Mouse (Mus musculus): ENCODE measurements at regions not wholly inside any gene's neighbourhood (a gene's known extent, or its start where the extent isn't known, plus 50 kb on each side); places are given as distances from the start of the nearest gene placed in this dataset.
A peak's percentile ranks its signal among the peaks of the same experiment; 100 is the strongest.

DNA sequence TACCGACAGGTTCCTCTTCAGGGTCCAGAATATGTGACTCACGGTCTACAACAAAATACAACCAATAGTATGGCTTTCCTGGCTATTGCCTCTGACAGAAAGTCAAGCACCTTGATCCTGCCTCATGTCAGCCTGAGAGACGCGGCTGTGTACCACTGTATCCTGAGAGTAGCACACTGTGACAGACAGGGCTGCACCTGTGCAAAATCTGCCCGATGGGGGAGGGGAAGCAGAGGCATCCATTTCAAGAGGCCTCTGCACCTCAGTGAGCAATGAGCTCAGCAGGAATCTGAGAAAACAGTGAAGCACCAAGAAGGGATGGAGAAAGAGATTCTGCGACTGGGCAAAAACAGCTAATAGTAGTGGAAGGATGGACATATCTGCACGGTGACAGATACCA is 377.3 kb downstream of the Dad1 start:
- Histone ChIP-seq H3K4me3 (replicated peaks) (no peak overlapping the region), H3K36me3 (no peaks in the 10 kb centered on the region), H3K27ac (no peak overlapping the region), H3K9me3 (no peaks in the 10 kb centered on the region), H3K4me2 (no peak overlapping the region), H3K4me1 (replicated peaks) (no peaks in the 10 kb centered on the region), H3K9ac (replicated peaks) (no peak overlapping the region), H3K27me3 (peaks cover 3% of the 10 kb centered on the region; the same call in 1 of the 2 replicates)
- ATAC-seq (ENCODE audit: insufficient number of reproducible peaks, insufficient read depth, low FRiP score, low TSS enrichment, low read depth), result no peak
- WGBS, result 68% methylated on average over 7 of the region's 7 CpGs

DNA sequence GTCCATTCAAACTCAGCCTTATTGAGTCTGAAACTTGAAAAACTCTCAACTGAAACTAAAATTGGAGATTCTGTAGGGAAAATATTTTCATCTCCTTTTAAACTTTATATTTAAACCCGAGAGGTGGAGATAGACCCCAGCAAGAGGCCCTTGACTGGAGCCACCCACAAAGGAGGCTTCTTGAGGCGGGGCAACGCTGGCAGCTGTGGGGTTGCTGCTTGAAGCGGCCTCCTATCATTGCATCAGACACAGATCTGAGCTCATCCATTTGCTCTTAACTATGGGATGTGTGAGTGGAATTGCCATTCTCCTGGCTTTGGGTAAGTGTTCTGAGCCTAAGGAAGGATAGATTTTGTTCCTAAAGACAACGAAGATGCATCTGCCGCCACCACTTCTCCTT is 378.2 kb downstream of the Dad1 start:
- WGBS, result 63% methylated on average over 6 of the region's 6 CpGs
- no peak for ATAC-seq (ENCODE audit: insufficient number of reproducible peaks, insufficient read depth, low FRiP score, low TSS enrichment, low read depth)

DNA sequence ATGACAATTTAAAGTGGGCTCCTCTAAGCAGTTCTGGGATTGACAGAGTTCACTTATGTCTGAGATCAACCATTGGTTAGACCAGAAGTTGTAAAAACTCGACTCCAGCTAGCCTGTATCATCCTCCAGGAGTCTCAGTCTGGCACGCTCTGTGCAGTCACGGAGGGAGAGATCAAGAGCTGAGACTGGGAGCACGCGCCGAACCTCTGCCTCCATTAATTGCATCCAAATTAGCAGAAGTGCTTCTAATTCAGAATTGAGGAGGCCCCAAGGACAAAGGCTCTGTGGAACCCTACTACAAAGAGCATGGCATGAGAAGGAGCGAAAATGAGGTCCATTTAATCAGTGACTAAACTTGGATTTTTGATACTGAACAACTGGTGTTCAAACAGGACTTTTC is 406.9 kb downstream of the Dad1 start:
- Histone ChIP-seq H3K9ac (replicated peaks) (no peak overlapping the region), H3K4me3 (replicated peaks) (no peak overlapping the region)
- WGBS, result 71% methylated on average over 7 of the region's 7 CpGs

More for the DNA sequence above, 378.2 kb downstream of the Dad1 start:
- no peak overlapping the region for H3K27ac ChIP-seq
- H3K9me3 ChIP-seq, result no peaks in the 10 kb centered on the region
- no peak overlapping the region for H3K4me2 ChIP-seq
- peaks cover 3% of the 10 kb centered on the region; the same call in 1 of the 2 replicates for H3K27me3 ChIP-seq
- H3K36me3 ChIP-seq, result no peaks in the 10 kb centered on the region
- H3K9ac ChIP-seq (replicated peaks), result no peak overlapping the region
- no peak overlapping the region for H3K4me3 ChIP-seq (replicated peaks)
- no peaks in the 10 kb centered on the region for H3K4me1 ChIP-seq (replicated peaks)

DNA sequence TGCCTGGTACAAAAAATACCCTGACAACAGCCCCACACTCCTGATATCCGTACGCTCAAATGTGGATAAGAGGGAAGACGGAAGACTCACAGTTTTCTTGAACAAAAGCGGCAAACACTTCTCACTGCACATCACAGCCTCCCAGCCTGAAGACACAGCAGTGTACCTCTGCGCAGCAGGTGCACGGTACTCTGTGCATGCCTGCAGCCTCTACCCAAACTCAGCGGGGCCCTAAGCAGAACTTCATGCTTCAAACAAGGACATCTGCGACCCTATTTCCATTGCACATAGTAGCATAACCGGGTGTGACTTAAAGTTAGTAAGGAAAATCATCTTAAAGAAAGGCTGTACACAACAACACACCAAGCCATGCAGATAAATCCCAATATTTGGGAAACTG is 408.3 kb downstream of the Dad1 start:
- Histone ChIP-seq H3K27me3 (no peaks in the 10 kb centered on the region), H3K27ac (no peak overlapping the region), H3K9ac (replicated peaks) (no peak overlapping the region), H3K4me3 (replicated peaks) (no peak overlapping the region), H3K4me1 (replicated peaks) (no peaks in the 10 kb centered on the region), H3K4me2 (no peak overlapping the region), H3K9me3 (no peaks in the 10 kb centered on the region), H3K36me3 (no peaks in the 10 kb centered on the region)
- no peak for ATAC-seq (ENCODE audit: insufficient number of reproducible peaks, insufficient read depth, low FRiP score, low TSS enrichment, low read depth)
- 90% methylated on average over 9 of the region's 9 CpGs for WGBS

More for the DNA sequence above, 406.9 kb downstream of the Dad1 start:
- no peak for ATAC-seq (ENCODE audit: insufficient number of reproducible peaks, insufficient read depth, low FRiP score, low TSS enrichment, low read depth)
- no peak overlapping the region for H3K4me2 ChIP-seq
- H3K36me3 ChIP-seq, result no peaks in the 10 kb centered on the region
- no peaks in the 10 kb centered on the region for H3K4me1 ChIP-seq (replicated peaks)
- H3K27me3 ChIP-seq, result no peaks in the 10 kb centered on the region
- no peaks in the 10 kb centered on the region for H3K9me3 ChIP-seq
- H3K27ac ChIP-seq, result no peak overlapping the region

DNA sequence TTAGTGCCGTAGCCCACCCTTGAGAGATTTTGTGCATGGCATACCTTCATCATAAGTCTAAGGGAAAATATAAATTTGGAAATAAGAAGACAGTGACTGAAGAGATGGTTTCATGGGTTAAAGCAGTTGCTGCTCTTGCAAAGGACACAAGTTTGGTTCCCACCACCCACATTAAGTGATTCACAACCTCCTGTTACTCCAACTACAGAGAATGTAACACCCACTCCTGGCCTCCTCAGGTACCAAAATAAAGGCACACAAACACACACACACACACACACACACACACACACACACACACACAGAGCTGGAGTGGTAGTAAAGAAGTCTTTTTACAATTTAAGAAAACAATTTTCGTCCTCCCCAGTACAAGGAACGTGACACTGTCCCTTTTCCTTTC is 421.4 kb downstream of the Dad1 start:
- no peak overlapping the region for H3K9ac ChIP-seq (replicated peaks)
- H3K36me3 ChIP-seq, result no peaks in the 10 kb centered on the region
- H3K4me3 ChIP-seq (replicated peaks), result no peak overlapping the region
- WGBS, result 84% methylated on average over 3 of the region's 3 CpGs
- H3K4me1 ChIP-seq (replicated peaks), result no peaks in the 10 kb centered on the region
- H3K27ac ChIP-seq, result no peak overlapping the region
- no peaks in the 10 kb centered on the region for H3K9me3 ChIP-seq
- no peak overlapping the region for H3K4me2 ChIP-seq
- no peak for ATAC-seq (ENCODE audit: insufficient number of reproducible peaks, insufficient read depth, low FRiP score, low TSS enrichment, low read depth)
- no peaks in the 10 kb centered on the region for H3K27me3 ChIP-seq

DNA sequence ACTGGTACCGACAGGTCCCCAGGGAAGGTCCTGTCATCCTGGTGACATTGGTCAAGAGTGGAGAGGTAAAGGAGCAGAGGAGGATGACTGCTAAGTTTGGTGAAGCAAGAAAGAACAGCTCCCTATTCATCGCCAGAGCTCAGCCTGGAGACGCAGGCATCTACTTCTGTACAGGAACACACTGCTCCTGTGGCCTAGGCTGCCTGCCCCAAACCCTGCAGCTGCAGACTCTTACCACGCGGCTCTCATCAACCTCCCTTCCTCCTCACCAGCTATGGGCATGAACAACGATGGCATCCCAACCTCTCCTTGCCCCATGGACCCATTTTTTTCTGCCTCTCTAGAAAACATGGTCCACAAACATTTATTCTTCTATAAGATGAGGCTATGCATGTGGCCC is 422.3 kb downstream of the Dad1 start:
- H3K36me3 ChIP-seq, result no peaks in the 10 kb centered on the region
- no peak overlapping the region for H3K9ac ChIP-seq (replicated peaks)
- H3K4me2 ChIP-seq, result no peak overlapping the region
- no peaks in the 10 kb centered on the region for H3K9me3 ChIP-seq
- no peak for ATAC-seq (ENCODE audit: insufficient number of reproducible peaks, insufficient read depth, low FRiP score, low TSS enrichment, low read depth)
- H3K4me3 ChIP-seq (replicated peaks), result no peak overlapping the region
- 87% methylated on average over 6 of the region's 6 CpGs for WGBS
- no peaks in the 10 kb centered on the region for H3K4me1 ChIP-seq (replicated peaks)
- H3K27me3 ChIP-seq, result no peaks in the 10 kb centered on the region
- H3K27ac ChIP-seq, result no peak overlapping the region

DNA sequence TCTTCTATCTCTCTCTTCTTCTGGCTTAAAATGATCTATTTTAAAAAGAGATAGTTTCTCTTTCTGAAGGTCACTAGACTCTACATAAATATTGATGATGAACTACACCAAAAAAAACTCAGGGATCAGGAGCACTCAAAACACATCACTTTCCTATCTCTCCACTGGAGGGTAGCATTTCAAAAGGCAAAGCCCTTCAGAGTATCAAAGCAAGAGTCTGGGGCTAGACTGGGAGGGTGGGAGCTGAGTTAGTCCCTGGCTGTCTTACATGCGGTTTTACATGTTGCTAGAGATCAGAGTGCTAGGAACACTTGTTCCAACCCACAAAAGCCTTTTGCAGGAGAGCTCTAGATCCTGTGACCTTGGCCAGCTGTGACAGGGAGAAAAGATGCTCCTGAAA is 423.2 kb downstream of the Dad1 start:
- WGBS, result 33% methylated on average over 1 of the region's 1 CpGs
- no peaks in the 10 kb centered on the region for H3K27me3 ChIP-seq
- no peak overlapping the region for H3K9ac ChIP-seq (replicated peaks)
- no peak overlapping the region for H3K27ac ChIP-seq
- H3K4me2 ChIP-seq, result no peak overlapping the region
- H3K9me3 ChIP-seq, result no peaks in the 10 kb centered on the region
- ATAC-seq (ENCODE audit: insufficient number of reproducible peaks, insufficient read depth, low FRiP score, low TSS enrichment, low read depth), result no peak
- no peaks in the 10 kb centered on the region for H3K4me1 ChIP-seq (replicated peaks)
- no peak overlapping the region for H3K4me3 ChIP-seq (replicated peaks)
- no peaks in the 10 kb centered on the region for H3K36me3 ChIP-seq

DNA sequence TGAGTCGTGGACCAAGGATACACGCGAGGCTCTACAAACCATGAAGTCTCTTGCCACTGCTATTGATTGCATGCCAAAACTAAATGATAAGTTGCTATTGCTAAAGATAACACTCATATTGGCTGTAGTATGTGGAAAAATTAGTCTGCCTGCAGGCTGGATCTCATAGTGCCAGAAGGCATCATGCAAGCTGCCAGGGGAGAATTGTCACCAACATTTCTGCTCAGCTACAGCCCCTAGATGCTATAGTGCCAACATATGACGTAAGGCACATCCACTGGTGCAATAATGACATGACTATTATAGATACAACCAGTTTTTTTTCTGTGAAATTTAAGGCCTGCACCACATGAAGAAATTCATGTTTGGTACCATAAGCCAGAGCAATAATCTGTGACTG is 427.1 kb downstream of the Dad1 start:
- Histone ChIP-seq H3K27ac (no peak overlapping the region), H3K4me3 (replicated peaks) (no peak overlapping the region), H3K9me3 (no peaks in the 10 kb centered on the region), H3K27me3 (no peaks in the 10 kb centered on the region), H3K9ac (replicated peaks) (no peak overlapping the region), H3K4me1 (replicated peaks) (no peaks in the 10 kb centered on the region), H3K36me3 (no peaks in the 10 kb centered on the region), H3K4me2 (no peak overlapping the region)
- ATAC-seq (ENCODE audit: insufficient number of reproducible peaks, insufficient read depth, low FRiP score, low TSS enrichment, low read depth), result no peak
- WGBS, result 92% methylated on average over 4 of the region's 4 CpGs

DNA sequence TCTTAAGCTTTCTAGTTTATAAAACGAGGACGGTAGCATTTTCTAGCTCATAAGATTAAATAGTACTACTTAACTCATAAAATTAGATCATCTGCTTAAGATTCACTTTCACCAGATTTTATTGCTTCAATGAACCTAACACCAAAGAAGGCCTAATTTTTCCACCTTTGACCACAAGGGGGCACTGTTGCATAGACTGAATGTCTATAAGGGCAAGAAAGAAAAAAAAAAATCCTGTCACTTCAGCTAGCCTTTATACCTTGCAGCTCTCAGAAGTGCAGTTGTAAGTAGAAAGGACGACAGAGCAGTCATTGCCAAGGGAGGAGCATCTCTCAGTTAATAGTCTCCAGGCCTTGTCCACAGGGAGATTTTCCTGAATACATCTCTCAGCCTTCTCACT is 447.7 kb downstream of the Dad1 start:
- WGBS, result 11% methylated on average over 3 of the region's 3 CpGs
- H3K27me3 ChIP-seq, result no peaks in the 10 kb centered on the region
- H3K27ac ChIP-seq, result no peak overlapping the region
- no peak overlapping the region for H3K4me2 ChIP-seq
- no peaks in the 10 kb centered on the region for H3K36me3 ChIP-seq
- H3K9ac ChIP-seq (replicated peaks), result no peak overlapping the region
- no peak overlapping the region for H3K4me3 ChIP-seq (replicated peaks)
- 0 out of 2 replicates have a peak, but pooled peaks cover 3% of the 10 kb centered on the region for H3K4me1 ChIP-seq (replicated peaks)
- no peaks in the 10 kb centered on the region for H3K9me3 ChIP-seq
- ATAC-seq (ENCODE audit: insufficient number of reproducible peaks, insufficient read depth, low FRiP score, low TSS enrichment, low read depth), result no peak

DNA sequence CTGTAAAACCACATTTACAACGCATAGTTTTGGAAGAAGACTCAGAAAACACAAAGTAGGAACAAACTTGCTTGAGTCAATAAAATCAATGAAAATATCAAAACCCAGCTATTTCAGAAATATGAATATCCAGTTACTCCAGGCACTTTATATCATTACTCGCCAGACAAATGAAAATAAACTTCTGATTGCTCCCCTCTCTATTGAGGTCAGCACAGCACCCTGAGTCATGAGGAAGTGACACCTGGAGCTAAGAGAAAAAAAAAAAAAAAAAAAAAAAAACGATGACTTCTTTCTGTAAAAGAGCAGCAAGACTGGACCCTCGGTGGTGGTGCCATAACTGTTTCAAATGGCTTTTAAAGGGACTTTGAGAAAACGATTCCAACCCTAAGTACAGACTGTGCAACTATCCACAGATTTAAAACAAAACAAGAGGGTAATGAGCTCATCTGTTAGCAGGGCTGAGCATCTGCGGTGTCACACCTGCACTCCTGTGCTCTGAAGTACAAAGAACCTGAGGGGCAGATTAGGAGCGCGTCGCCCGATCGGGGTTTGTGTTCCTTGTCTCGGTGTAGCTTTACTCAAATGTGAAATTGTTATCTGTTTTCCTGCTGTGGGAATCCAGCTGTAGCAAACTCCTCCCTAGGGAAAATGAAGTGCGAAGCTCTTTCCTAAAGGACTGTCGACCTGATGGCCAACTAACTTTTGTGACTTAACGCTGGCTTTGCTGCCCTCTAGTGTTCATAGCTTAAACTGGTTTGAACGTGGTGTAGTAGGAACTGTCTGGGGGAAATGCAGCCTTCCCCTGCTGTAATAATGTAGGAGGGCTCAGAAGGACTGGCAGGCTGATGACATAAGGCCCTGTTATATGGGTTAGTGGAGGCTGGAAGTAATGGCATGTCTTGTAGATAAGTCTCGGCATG is 449.9 kb downstream of the Dad1 start:
- Histone ChIP-seq H3K9ac (replicated peaks) (no peak overlapping the region), H3K27me3 (no peaks in the 10 kb centered on the region), H3K4me2 (peak overlapping the region; percentile 45), H3K4me1 (replicated peaks) (0 out of 2 replicates have a peak, but pooled peaks cover 3% of the 10 kb centered on the region), H3K9me3 (no peaks in the 10 kb centered on the region), H3K4me3 (replicated peaks) (0 out of 2 replicates have a peak overlapping the region, but pooled peaks have one; percentile 7), H3K27ac (no peak overlapping the region), H3K36me3 (no peaks in the 10 kb centered on the region)
- WGBS, result 32% methylated on average over 17 of the region's 17 CpGs
- ATAC-seq (ENCODE audit: insufficient number of reproducible peaks, insufficient read depth, low FRiP score, low TSS enrichment, low read depth), result 0 out of 2 replicates have a peak, but pooled peaks have one; percentile 15

DNA sequence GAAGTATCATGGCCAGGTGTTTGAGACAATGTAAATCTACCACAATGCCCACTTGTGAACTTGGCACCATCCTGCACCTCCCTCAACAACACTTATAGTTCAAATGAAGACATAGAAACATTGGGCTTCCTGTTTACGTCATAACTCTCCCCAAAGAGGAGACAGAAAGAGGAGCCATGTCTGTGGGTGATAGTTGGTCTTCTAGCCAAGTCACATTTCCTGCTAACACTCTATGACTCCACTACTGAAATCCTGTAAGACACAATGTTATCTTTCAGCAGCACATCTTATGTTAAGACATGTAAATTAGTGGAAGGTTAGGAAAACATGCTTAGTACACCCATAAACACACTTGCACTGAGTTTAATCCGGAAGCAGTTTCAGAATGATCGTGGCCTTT is 451.4 kb downstream of the Dad1 start:
- no peak for ATAC-seq (ENCODE audit: insufficient number of reproducible peaks, insufficient read depth, low FRiP score, low TSS enrichment, low read depth)
- no peaks in the 10 kb centered on the region for H3K9me3 ChIP-seq
- H3K4me3 ChIP-seq (replicated peaks), result no peak overlapping the region
- H3K4me2 ChIP-seq, result no peak overlapping the region
- no peaks in the 10 kb centered on the region for H3K27me3 ChIP-seq
- H3K4me1 ChIP-seq (replicated peaks), result 0 out of 2 replicates have a peak, but pooled peaks cover 3% of the 10 kb centered on the region
- WGBS, result 89% methylated on average over 3 of the region's 3 CpGs
- no peaks in the 10 kb centered on the region for H3K36me3 ChIP-seq
- no peak overlapping the region for H3K27ac ChIP-seq
- H3K9ac ChIP-seq (replicated peaks), result no peak overlapping the region
